Comparison of ENCODE assay signal across 8 mouse cellular contexts in the genomic region with DNA sequence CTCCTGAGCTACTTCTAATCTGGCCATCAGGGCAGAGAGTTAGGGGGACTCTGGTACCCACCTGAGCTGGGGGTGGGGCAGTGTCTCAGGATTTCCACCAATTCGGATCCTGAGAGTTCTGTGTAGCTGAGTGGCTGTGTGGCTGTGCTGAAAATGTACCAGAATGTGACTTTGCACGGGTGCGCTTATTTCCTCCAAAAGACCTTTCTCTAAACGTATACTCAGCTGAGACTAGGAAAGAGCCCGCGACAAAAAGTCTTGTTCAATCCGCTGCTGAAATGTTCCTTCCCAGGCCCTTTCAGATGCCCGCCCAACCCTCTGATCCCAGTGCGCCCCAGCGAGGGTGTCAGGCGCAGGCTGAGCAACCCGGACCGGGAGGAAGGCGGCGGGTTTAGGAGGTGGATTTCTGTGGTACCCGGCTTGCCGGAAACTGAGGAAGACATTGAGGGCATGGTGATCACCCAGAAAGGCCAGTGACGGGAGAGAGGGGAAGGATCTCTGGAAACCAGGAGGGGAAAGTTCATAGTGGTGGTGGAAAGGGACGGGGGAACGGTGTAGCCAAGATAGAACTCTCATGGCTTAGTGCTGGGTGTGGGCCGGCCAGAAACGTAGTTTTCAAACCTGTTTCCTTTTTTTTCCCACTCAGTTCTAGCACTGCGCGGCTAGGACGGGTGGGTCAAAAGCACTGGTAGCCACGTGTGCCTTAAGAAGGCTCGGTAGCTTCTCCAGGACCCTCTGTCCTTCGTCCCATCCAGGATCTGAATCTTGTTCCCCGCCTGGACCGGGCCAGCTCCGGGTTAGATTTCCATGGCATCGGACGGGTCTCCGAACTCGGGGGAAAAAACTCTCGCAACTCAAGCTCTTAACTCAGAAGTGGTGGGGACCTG. TPM values are rescaled to one million over a fixed set of nuclear protein-coding genes. Genes with fewer than 3 reads are reported as not detected.
DNase-seq lines count a peak whose midpoint lies in the region; ATAC-seq lines count a peak whose summit lies in the region.
"Had no signal": no experiment of that assay in that cellular context is flagged by ENCODE, and none has a peak within 500 bp of the region (broad histone marks: within the 10 kb centered on the region; RNA-seq: fewer than 3 reads in every experiment).

No protein-coding gene starts in this region.

- no peak; the same call in 1 of the 2 replicates for ATAC-seq in lung, embryonic 16.5 days (ENCODE audit: low read depth)
- no peak for ATAC-seq in embryonic facial prominence, embryonic 15.5 days (ENCODE audit: insufficient number of reproducible peaks, low FRiP score, low TSS enrichment, low read depth)
- ATAC-seq in limb, embryonic 12.5 days (ENCODE audit: insufficient number of reproducible peaks, insufficient read depth, low FRiP score, low TSS enrichment, low read depth): no peak
- no peak for ATAC-seq in stomach, embryonic 14.5 days (ENCODE audit: insufficient number of reproducible peaks, insufficient read depth, low FRiP score, low read depth)

- H3K27me3 ChIP-seq in lung, embryonic 16.5 days (ENCODE audit: control insufficient read depth, insufficient read depth, low read depth, low read length): peaks cover 68% of the 10 kb centered on the region
- H3K27me3 ChIP-seq in embryonic facial prominence, embryonic 15.5 days: peaks cover 78% of the 10 kb centered on the region
- peaks cover 94% of the 10 kb centered on the region for H3K27me3 ChIP-seq in limb, embryonic 12.5 days
- peaks cover 53% of the 10 kb centered on the region for H3K27me3 ChIP-seq in stomach, embryonic 14.5 days (ENCODE audit: control insufficient read depth, insufficient read depth, low read length)

- no peak for DNase-seq in lung, postnatal 36 days
- DNase-seq in layer of hippocampus, postnatal 14 days (ENCODE audit: low spot score in 2 of 2): no peak
- DNase-seq in cerebellum, postnatal 25 days: no peak

- H3K36me3 ChIP-seq in lung, embryonic 16.5 days (ENCODE audit: control insufficient read depth, insufficient read depth, low read length): no peaks in the 10 kb centered on the region
- no peaks in the 10 kb centered on the region for H3K36me3 ChIP-seq in embryonic facial prominence, embryonic 15.5 days
- no peaks in the 10 kb centered on the region for H3K36me3 ChIP-seq in limb, embryonic 12.5 days
- no peaks in the 10 kb centered on the region for H3K36me3 ChIP-seq in stomach, embryonic 14.5 days (ENCODE audit: control insufficient read depth, insufficient read depth, low read length)

- 2% methylated on average over 36 of the region's 36 CpGs for WGBS in lung, embryonic 16.5 days
- under 1% methylated on average over 36 of the region's 36 CpGs for WGBS in embryonic facial prominence, embryonic 15.5 days
- WGBS in limb, embryonic 12.5 days: under 1% methylated on average over 36 of the region's 36 CpGs
- WGBS in stomach, embryonic 14.5 days: under 1% methylated on average over 36 of the region's 36 CpGs

- H3K27ac ChIP-seq in lung, embryonic 16.5 days (ENCODE audit: low read length): no peak overlapping the region
- H3K27ac ChIP-seq in embryonic facial prominence, embryonic 15.5 days (replicated peaks): no peak overlapping the region
- H3K27ac ChIP-seq in limb, embryonic 12.5 days: no peak overlapping the region
- no peak overlapping the region for H3K27ac ChIP-seq in stomach, embryonic 14.5 days (ENCODE audit: low read length)
- H3K27ac ChIP-seq: liver, embryonic 14.5 days had no signal

- peak overlapping the region; percentile 42 for H3K9ac ChIP-seq in lung, embryonic 16.5 days (ENCODE audit: low read length)
- H3K9ac ChIP-seq in embryonic facial prominence, embryonic 15.5 days: no peak overlapping the region
- H3K9ac ChIP-seq in limb, embryonic 12.5 days (replicated peaks): no peak overlapping the region
- H3K9ac ChIP-seq in stomach, embryonic 14.5 days (replicated peaks; ENCODE audit: low read depth, low read length): no peak overlapping the region; the same call in 1 of the 2 replicates
- H3K9ac ChIP-seq: liver, embryonic 14.5 days had no signal

- H3K4me3 ChIP-seq in lung, embryonic 16.5 days (ENCODE audit: low read length): peak overlapping the region; percentile 48
- peak overlapping the region; percentile 42 for H3K4me3 ChIP-seq in embryonic facial prominence, embryonic 15.5 days (replicated peaks)
- H3K4me3 ChIP-seq in limb, embryonic 12.5 days (replicated peaks): peak overlapping the region; percentile 45
- peak overlapping the region; percentile 36 for H3K4me3 ChIP-seq in stomach, embryonic 14.5 days (ENCODE audit: low read depth, low read length)

- peak overlapping the region; percentile 75 for H3K4me2 ChIP-seq in lung, embryonic 16.5 days (ENCODE audit: low read depth, low read length)
- H3K4me2 ChIP-seq in embryonic facial prominence, embryonic 15.5 days (replicated peaks): peak overlapping the region; percentile 55
- peak overlapping the region; percentile 71 for H3K4me2 ChIP-seq in limb, embryonic 12.5 days
- H3K4me2 ChIP-seq in stomach, embryonic 14.5 days (replicated peaks; ENCODE audit: low read depth, low read length): peak overlapping the region; percentile 57

- no peaks in the 10 kb centered on the region for H3K9me3 ChIP-seq in lung, embryonic 16.5 days (ENCODE audit: control insufficient read depth, low read length)
- no peaks in the 10 kb centered on the region for H3K9me3 ChIP-seq in embryonic facial prominence, embryonic 15.5 days (replicated peaks)
- H3K9me3 ChIP-seq in limb, embryonic 12.5 days: no peaks in the 10 kb centered on the region
- H3K9me3 ChIP-seq in stomach, embryonic 14.5 days (ENCODE audit: control insufficient read depth, low read depth, low read length): no peaks in the 10 kb centered on the region

- peaks cover 31% of the 10 kb centered on the region for H3K4me1 ChIP-seq in lung, embryonic 16.5 days (replicated peaks; ENCODE audit: control insufficient read depth, insufficient read depth, low read length)
- peaks cover 41% of the 10 kb centered on the region for H3K4me1 ChIP-seq in embryonic facial prominence, embryonic 15.5 days
- peaks cover 33% of the 10 kb centered on the region for H3K4me1 ChIP-seq in limb, embryonic 12.5 days (replicated peaks)
- H3K4me1 ChIP-seq in stomach, embryonic 14.5 days (ENCODE audit: control insufficient read depth, insufficient read depth, low read length): peaks cover 17% of the 10 kb centered on the region; the same call in 1 of the 2 replicates

RNA-seq across cellular contexts. Expression of a gene that starts 4.7 kb away (rescaled TPM):
- 0.59 and 0.62 TPM in 2 replicates for polyA plus RNA-seq in lung, embryonic 16.5 days (2015; fragmentation: Nextera tagmentation; extraction: Ambion mirVana)
- polyA plus RNA-seq in embryonic facial prominence, embryonic 15.5 days (2015; fragmentation: Nextera tagmentation; extraction: Ambion mirVana): 18.5 and 26.7 TPM in 2 replicates
- 6.5 and 7.7 TPM in 2 replicates for polyA plus RNA-seq in limb, embryonic 12.5 days (2016; fragmentation: Nextera tagmentation; extraction: Ambion mirVana)
- polyA plus RNA-seq in stomach, embryonic 14.5 days (2014; fragmentation: Nextera tagmentation; extraction: Ambion mirVana): 0.15 and 0.42 TPM in 2 replicates
- 1 to 10 TPM in 1 of 2 experiments, under 1 TPM in 1; 0.81 to 1.1 TPM for total RNA-seq in layer of hippocampus, postnatal 14 days (2021)

RNA-seq across cellular contexts. Expression of a gene that starts 11.8 kb away (rescaled TPM):
- 29.7 and 32.9 TPM in 2 replicates for polyA plus RNA-seq in lung, embryonic 16.5 days (2015; fragmentation: Nextera tagmentation; extraction: Ambion mirVana)
- polyA plus RNA-seq in embryonic facial prominence, embryonic 15.5 days (2015; fragmentation: Nextera tagmentation; extraction: Ambion mirVana): 22.5 and 23.9 TPM in 2 replicates
- 32.4 and 35.1 TPM in 2 replicates for polyA plus RNA-seq in limb, embryonic 12.5 days (2016; fragmentation: Nextera tagmentation; extraction: Ambion mirVana)
- polyA plus RNA-seq in stomach, embryonic 14.5 days (2014; fragmentation: Nextera tagmentation; extraction: Ambion mirVana): 17.7 and 19.7 TPM in 2 replicates
- 1 to 10 TPM; 4.8 to 6.3 TPM for total RNA-seq in layer of hippocampus, postnatal 14 days (2021)

RNA-seq across cellular contexts. Expression of a gene that starts 23.3 kb away (rescaled TPM):
- polyA plus RNA-seq in lung, embryonic 16.5 days (2015; fragmentation: Nextera tagmentation; extraction: Ambion mirVana): 8.7 and 11.3 TPM in 2 replicates
- 9.5 and 21.4 TPM in 2 replicates for polyA plus RNA-seq in embryonic facial prominence, embryonic 15.5 days (2015; fragmentation: Nextera tagmentation; extraction: Ambion mirVana)
- 1.0 TPM in 2 replicates for polyA plus RNA-seq in limb, embryonic 12.5 days (2016; fragmentation: Nextera tagmentation; extraction: Ambion mirVana)
- polyA plus RNA-seq in stomach, embryonic 14.5 days (2014; fragmentation: Nextera tagmentation; extraction: Ambion mirVana): 0.38 TPM in 1 of 2 replicates, not detected in the other
- total RNA-seq in layer of hippocampus, postnatal 14 days (2021): under 1 TPM; 0.74 to 0.86 TPM

RNA-seq across cellular contexts. Expression of a gene that starts 23.4 kb away (rescaled TPM):
- 74.1 and 76.5 TPM in 2 replicates for polyA plus RNA-seq in lung, embryonic 16.5 days (2015; fragmentation: Nextera tagmentation; extraction: Ambion mirVana)
- 77.9 and 80.4 TPM in 2 replicates for polyA plus RNA-seq in embryonic facial prominence, embryonic 15.5 days (2015; fragmentation: Nextera tagmentation; extraction: Ambion mirVana)
- polyA plus RNA-seq in limb, embryonic 12.5 days (2016; fragmentation: Nextera tagmentation; extraction: Ambion mirVana): 80.0 and 80.5 TPM in 2 replicates
- polyA plus RNA-seq in stomach, embryonic 14.5 days (2014; fragmentation: Nextera tagmentation; extraction: Ambion mirVana): 86.7 and 89.2 TPM in 2 replicates
- total RNA-seq in layer of hippocampus, postnatal 14 days (2021): 10 to 100 TPM; 81.9 to 84.1 TPM

RNA-seq across cellular contexts. Expression of a gene that starts 32.5 kb away (rescaled TPM):
- 12.4 and 14.3 TPM in 2 replicates for polyA plus RNA-seq in lung, embryonic 16.5 days (2015; fragmentation: Nextera tagmentation; extraction: Ambion mirVana)
- 10.4 and 10.8 TPM in 2 replicates for polyA plus RNA-seq in embryonic facial prominence, embryonic 15.5 days (2015; fragmentation: Nextera tagmentation; extraction: Ambion mirVana)
- polyA plus RNA-seq in limb, embryonic 12.5 days (2016; fragmentation: Nextera tagmentation; extraction: Ambion mirVana): 6.7 and 8.7 TPM in 2 replicates
- polyA plus RNA-seq in stomach, embryonic 14.5 days (2014; fragmentation: Nextera tagmentation; extraction: Ambion mirVana): 4.5 and 8.2 TPM in 2 replicates
- 10 to 100 TPM; 15.1 to 16.2 TPM for total RNA-seq in layer of hippocampus, postnatal 14 days (2021)
